Mouse (Mus musculus): ENCODE results near the gene Lman2l.
A peak's percentile ranks its signal among the peaks of the same experiment; 100 is the strongest.

Lman2l gene

DNA sequence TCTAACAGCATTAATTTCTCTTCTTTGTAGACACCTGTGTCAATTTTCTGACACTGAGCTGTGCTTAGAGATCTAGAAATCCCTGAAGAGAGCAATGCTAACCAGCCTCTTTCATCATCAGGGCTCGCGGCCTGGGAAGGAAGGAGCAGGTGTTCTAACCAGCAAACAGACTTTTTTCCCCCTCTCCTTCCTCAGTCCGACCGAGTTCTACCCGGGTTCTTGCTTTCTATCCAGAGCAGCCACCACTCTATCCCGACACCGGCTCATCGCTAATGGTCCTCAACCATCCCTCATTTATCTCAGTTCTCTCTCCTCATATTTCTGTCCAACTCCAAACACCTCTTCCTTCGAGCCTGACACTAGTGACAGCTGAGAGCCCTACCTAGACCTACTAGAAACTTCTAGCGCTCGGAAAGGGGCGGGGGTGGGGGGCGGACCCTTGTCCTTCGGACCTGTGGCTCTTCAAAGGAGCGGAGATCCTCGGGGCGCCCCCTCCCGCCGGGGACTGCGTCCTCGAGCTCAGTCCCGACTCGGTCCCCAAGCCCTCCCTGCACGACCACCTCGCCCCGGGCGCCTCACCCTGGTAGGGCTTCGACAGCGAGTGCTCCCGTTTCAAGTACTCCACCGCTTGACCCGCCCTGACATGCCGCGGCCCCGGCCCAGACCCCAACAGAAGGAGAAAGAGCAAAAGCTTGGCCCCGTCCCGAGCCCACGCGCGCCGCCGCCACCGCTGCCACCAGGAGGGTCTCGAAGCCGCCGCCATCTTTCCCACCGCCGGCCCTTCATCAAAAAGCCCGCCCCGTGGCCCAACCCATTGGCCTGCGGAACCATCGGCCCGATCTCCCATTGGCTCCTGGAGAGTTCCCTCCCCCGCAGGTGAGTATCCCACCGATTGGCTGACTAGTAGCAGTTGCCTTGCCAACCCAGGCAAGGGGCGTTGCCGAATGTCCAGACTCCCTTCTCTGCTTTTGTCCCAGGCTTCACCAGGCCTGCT, at the start of gene Lman2l:
Lman2l (minus strand) TSS at position 801 of the 994 bp plus-strand sequence.
- DNase-seq (ENCODE audit: low spot score in 2 of 2): peak; percentile 93 to 94

GRCm38 (mm10) chr1:36493299-36493698, 48.2 kb upstream of the Lman2l start:
- no peak for DNase-seq (ENCODE audit: low spot score in 2 of 2)

DNA sequence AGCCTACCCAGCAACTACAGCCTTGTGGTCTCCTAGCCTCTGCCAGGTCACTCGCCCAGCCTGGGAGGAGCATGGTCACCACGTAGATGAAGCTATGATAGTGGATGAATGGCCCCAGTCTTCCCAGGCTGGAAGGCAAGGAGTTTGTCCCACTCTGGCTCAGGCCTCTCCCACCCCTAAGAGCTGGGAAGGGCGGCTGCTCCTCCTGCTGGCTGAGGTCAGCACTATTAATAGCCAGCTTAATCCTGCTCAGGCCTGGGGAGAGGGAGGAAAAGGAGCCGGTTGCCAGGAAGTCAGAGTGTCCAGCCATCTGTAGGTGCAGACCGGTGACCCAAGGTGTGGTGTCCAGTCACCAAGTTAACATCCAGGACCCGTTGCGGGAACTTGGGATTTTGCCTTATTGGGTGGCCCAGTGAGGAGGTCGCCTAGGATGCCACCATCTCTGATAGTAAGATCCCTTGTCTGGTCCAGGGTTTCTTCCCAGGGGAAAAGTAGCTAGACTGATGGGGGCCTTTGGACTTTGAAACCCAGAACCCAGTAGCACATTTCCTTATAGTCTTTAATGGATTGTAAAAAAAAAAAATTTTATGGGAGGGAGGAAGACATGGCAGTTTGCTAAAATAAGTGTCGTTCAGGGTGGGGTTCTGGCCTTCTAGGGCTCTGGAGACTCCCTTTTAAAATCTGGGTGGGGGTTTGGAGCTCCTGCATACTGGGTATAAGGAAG, 47.5 kb upstream of the Lman2l start:
- no peak for DNase-seq (ENCODE audit: low spot score in 2 of 2)

- DNase-seq (ENCODE audit: low spot score in 2 of 2): no peak
Measured at GRCm38 (mm10) chr1:36489661-36490060, 44.6 kb upstream of the Lman2l start.

DNA sequence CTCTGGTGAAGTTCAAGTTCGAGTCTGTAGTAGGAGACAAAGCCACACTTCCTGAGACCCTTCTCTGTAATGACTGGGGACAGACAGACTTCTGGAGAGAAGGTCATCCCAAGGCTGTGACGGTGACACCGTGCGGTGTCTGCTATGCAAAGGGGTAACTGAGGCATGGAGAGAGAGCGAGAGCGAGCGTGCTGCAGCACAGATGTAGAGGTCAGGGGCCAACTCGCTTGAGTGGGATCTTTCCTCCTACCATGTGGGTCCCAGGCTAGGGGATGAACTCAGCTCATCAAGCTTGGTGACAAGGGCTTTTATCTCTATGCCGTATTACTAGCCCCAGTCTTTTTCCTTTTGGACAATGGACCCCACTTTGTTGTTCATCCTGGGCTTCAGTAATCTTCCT, 42.0 kb upstream of the Lman2l start:
- DNase-seq (ENCODE audit: low spot score in 2 of 2): no peak

DNA sequence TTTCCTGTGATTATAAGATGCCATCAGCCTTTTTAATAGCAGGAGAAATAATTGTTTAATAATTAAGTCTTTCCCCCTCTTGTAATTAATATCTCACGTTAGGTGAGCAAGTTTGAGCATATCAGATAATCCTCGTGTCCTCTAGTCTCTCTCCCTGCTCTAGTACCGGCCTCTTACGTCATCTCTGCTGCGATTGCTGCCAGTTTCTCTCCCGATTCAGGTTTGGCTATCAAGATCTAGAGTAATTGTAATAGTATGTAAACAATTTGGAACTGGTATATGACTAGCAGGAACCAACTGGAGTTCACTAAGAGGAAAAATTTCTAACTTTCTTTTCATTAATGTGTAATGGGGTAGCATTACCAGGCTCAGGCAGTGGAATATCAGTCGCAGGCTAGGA, 40.0 kb upstream of the Lman2l start:
- no peak for DNase-seq (ENCODE audit: low spot score in 2 of 2)

DNA sequence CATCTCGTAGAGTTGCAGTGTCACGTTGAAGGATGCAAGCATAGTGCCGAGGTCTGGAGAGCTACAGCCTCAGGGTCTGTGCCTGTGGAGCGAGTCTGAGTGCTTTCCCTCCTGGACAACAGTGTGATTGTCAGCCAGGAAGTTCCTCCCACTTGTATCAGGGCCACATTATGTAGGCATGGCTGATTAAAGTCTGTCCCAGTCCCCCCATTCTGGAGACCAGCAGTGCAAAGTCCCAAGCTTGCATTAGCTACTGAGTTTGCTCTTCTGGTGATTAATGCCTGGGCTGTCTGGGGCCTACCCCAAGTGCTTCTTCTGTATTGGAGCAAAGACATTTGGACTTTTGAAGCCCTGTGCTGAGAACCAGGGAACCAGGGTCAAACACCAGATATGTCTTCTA, 38.8 kb upstream of the Lman2l start:
- DNase-seq (ENCODE audit: low spot score in 2 of 2): no peak

- no peak for DNase-seq (ENCODE audit: low spot score in 2 of 2)
Measured at GRCm38 (mm10) chr1:36479903-36480899, 35.1 kb upstream of the Lman2l start.

GRCm38 (mm10) chr1:36478343-36478795, 33.3 kb upstream of the Lman2l start:
- no peak for DNase-seq (ENCODE audit: low spot score in 2 of 2)

- no peak for DNase-seq (ENCODE audit: low spot score in 2 of 2)
Measured at GRCm38 (mm10) chr1:36476426-36476825, 31.4 kb upstream of the Lman2l start.

GRCm38 (mm10) chr1:36475480-36476110, 30.5 kb upstream of the Lman2l start:
- DNase-seq (ENCODE audit: low spot score in 2 of 2): no peak

GRCm38 (mm10) chr1:36474646-36475045, 29.6 kb upstream of the Lman2l start:
- no peak for DNase-seq (ENCODE audit: low spot score in 2 of 2)

- no peak for DNase-seq (ENCODE audit: low spot score in 2 of 2)
Measured at GRCm38 (mm10) chr1:36473211-36473780, 28.2 kb upstream of the Lman2l start.

- no peak for DNase-seq (ENCODE audit: low spot score in 2 of 2)
Measured at GRCm38 (mm10) chr1:36472106-36472440, 27.0 kb upstream of the Lman2l start.

DNA sequence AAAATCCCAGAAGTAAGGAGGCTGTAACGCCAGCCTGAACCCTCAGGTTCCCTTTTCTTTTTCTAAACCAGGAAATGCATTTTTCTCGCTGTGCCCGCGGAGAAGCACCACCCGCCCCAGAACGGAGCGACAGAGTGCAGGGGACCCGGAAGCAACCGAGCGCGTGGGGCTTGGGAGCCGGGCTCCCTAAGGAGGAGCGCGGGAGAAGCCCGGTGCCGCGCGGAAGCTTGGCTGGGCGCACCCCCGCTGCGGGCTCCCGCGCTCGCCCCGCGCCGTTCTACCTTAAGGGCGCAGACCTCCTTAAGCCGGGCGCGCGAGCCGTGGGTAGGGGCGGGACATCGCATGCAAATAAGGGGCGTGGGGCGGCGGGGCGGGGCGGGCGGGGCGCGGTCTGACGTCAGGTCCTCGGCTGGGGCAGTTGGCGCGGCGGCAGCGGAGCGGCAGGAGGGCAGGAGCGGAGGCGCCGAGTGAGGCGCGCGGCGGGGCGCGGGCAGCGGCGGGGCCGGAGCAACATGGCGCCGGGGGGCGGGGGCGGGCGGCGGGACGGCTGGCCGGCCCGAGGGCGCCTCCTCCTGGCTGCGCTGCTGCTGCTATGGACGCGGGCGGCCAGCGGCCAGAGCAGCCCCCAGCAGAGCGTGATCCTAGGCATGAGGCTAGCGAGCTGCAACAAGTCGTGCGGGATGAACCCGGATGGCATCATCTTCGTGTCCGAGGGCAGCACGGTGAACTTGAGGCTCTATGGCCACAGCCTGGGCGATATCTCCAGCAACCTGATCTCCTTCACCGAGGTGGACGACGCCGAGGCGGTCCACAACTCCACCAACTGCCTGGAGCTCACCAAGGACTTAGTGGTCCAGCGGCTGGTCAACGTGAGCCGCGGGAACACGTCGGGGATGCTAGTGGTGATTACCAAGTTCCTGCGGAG, 26.4 kb upstream of the Lman2l start, which contains the start of gene Cnnm4:
Cnnm4 (plus strand) TSS at position 440 of the 925 bp plus-strand sequence.
- DNase-seq (ENCODE audit: low spot score in 2 of 2): peak; percentile 53 to 72

- no peak for DNase-seq (ENCODE audit: low spot score in 2 of 2)
Measured at GRCm38 (mm10) chr1:36469811-36470444, 24.9 kb upstream of the Lman2l start.

GRCm38 (mm10) chr1:36467446-36467845, 22.4 kb upstream of the Lman2l start:
- no peak for DNase-seq (ENCODE audit: low spot score in 2 of 2)

DNA sequence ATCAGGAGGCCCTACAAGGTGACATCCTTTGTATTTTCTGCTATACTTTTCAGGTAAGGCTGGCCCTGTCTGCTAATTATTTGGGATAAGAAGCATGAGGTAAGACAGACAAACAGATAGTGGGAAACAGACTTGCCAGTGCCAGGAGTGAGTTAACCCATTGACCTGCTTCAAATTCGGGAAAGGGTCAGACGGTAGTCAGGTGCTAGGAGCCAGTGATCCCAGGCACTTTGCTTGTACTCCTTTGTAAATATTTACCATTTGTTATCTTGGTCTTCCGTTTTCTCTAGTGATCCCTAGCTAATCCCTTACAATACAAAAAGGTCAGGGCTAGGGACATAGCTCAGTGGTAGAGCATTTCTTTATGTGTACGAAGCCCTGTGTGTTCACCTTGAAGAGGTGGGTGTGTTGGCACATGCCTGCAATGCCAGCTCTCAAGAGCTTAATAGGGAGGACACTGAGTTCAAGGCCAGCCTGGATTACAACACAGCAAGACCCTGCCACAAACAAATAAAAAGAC, 20.6 kb upstream of the Lman2l start:
- no peak for DNase-seq (ENCODE audit: low spot score in 2 of 2)

- no peak for DNase-seq (ENCODE audit: low spot score in 2 of 2)
Measured at GRCm38 (mm10) chr1:36461829-36462228, 16.8 kb upstream of the Lman2l start.
